Mouse (Mus musculus) liver (tissue): ENCODE measurements at regions not wholly inside any gene's neighbourhood (a gene's known extent, or its start where the extent isn't known, plus 50 kb on each side); places are given as distances from the start of the nearest gene placed in this dataset.

Experiments
- DNase-seq: peaks from one replicate; pipeline ENCODE4 v3.0.0-alpha.2; 2020; ENCODE audit warnings: mixed read lengths

DNA sequence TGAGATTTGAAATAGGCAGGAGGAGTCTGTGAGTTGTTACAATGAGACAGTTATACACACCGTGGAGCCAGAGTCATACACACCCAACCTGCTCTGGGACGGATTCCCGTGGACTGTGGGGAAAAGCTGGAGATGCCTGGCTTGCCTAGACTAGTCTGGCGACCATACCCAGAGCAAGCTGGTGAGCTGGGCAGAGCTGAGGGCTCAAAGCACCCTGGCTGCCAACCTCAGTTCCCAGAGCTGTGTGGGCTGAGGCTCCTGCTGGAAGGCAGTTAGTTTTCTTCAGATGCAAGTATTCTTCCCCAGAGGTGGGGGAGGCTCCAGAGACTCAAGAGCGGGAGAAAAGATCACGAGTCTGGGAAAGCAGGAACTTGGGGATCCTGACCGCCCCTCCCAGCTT lies 247.9 kb upstream of the Stt3b start:
- no peak for DNase-seq

- DNase-seq, result no peak
Observed at GRCm38 (mm10) chr9:115559521-115559920, 249.3 kb upstream of the Stt3b start.

GRCm38 (mm10) chr9:115561207-115561606 lies 251.0 kb upstream of the Stt3b start:
- DNase-seq, result no peak

DNA sequence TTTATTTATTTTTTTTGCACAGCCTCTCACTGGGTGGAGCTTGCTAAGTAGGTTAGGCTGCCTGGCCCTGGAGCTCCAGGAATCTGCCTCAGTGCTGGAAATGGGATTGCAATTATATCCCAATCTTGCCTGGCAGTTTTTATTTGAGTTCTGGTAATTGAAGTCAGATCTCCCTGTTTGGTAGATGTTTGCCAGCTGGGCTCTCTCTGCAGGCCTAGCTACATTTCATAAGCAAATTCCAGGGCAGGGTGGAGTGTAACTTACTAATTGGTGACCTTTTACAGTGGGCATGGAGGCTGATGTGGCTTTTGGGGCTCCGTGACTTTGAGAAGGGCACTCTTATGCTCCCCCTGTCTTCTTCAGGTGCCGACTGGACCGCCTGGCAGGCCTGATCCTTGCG lies 252.6 kb upstream of the Stt3b start:
- no peak for DNase-seq

DNA sequence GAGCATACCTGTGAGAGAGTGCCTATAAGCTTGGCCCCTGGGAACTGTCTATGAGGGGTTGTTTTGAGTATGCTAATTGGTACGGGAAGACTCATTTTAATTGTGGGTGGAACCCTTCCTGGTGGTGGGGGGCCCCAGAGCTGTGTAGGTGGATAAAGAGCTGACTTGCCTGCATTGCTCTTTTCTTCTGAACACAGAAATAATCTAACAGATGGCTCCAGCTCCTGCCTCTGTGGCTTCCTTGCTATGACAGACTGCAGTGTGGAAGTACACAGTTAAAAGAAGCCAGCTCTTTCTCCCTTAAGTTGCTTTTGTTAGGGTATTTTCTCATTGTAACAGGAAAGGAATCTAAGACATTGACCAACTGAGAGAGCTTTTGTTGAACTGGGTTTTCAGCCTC lies 254.1 kb upstream of the Stt3b start:
- DNase-seq, result no peak

- DNase-seq, result no peak
Observed at GRCm38 (mm10) chr9:115568693-115569334, 258.6 kb upstream of the Stt3b start.

DNA sequence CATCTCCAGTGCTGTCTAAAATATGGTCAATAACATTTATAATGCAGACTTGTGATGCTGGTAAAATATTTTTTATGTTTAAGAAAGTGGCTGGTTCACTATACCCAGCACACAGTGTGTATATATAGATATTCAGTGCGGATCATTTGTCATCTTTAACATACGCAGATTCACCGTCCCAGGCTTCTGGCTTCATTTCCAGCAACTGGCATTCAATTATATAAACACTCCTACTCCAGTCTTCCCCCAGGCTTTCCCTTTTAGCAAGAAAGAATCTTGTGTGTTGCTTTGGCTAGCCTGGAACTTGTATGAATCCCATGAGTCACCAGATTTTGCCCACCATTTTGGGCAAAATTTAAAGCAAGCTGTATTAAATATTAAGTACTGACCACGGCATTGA lies 260.8 kb upstream of the Stt3b start:
- DNase-seq, result no peak

DNA sequence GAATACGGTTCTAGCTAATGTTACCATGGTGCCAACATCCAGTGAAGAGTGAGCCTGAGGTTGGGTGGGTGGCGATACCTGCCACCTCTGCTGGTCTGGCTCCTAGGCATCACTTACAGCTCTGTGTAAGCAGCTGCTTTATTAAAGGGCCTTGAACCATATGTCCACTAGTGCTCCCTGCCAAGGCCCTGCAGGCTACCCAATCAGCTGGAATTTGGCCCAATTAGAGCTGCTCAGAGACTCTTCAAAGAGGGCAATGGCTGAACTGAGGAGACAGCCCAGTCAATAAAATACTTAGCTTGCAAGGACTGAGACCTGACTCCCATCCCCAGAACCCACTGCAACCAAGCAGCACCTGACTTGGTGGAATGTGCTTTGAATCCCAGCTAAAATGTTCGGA lies 270.9 kb upstream of the Stt3b start:
- DNase-seq, result no peak

DNA sequence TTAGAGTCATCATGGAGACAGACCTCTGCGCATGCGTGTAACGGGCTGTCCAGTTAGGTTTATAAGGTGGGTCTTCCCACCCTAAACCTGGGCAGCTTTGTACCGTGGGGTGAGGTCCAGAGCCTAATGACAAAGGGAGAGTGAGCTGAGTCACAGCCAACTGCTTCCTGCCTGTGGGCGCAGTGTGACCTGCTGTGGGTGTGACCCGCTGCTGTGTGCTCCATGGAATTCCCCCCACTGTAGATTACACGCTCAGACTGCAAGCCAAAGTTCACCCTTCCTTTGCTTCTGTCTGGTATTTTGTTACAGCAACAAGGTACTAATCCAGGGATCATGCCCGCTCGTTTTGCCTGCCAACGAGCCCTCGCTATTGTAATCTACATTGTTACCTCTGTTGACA lies 273.3 kb upstream of the Stt3b start:
- no peak for DNase-seq

- DNase-seq, result no peak
Observed at GRCm38 (mm10) chr9:115584874-115585273, 274.7 kb upstream of the Stt3b start.

DNA sequence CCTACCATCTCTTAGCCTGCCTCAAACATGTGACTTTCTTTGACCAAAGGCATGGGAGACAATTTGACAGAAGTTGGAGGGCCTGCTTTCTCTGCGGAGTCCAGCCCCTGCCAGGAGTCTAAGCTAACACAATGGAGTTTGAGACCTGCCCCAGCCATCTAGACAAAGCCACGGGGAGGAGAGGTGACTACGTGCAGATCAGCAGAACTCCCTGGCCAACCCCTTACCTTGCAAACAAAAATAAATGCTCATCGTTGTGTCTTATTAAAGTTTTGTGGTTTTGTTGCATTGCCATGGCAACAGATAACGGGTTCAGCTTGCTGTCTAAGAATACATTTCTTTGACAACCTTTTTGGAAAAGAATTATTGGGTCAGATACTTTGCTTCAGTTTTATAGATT lies 282.2 kb upstream of the Stt3b start:
- DNase-seq, result no peak

DNA sequence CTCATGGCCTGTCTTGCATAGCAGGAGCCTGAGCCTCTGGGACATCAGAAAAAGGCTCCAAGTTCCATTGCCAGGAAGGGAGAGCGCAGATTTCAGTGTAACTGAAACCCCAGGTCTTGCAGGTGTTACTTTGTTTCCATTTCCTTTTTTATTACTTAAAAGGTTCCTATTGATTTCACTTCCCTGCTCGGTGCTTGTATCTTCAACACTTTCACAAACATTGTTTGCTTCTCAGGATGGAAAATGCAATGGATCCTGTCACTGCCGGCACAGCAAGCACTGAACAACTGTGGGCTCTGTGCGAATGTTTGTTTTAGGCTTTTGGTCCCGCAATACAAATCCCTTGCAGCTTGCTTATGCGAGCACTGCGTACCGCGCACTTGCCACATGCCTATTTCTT lies 290.0 kb upstream of the Stt3b start:
- no peak for DNase-seq

- DNase-seq, result no peak
Observed at GRCm38 (mm10) chr9:115600826-115601225, 290.6 kb upstream of the Stt3b start.

DNA sequence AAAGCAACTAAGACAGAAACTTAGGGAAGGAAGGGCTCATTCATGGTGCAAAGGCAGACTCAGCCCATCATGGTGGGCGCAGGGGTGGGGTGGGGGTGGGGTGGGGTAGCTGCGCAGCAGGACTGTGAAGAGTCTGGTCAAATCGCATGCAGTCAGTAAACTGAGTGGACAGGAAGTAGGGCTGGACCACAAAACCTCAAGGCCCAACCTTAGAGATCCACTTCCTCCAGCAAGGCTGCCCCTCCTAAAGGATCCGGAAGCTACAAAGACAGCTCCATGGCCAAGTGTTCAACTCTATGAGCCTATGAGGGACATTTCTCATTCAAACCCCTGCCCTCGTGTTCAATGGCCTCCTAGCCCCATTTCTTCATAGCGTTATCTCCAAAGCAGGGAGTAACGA lies 292.6 kb upstream of the Stt3b start:
- DNase-seq, result no peak

DNA sequence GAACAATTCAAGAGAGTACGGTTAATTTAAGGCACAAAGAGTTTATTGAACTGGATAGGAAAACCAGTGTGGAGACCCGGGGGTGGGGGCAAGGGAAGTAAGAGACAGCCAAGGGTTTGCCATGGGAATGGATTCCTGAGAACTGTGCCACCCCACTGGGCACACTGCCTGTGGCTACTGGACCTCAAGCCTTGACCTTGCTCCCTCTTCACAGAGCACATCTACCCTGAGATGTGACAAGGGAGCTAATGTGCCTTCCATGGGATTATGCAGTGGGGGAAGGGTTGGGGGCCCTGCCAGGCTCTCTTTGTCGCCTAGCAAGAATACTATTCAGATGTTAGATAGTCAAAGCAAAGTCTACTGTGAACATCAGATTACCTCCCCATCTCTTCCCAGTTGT lies 294.2 kb upstream of the Stt3b start:
- DNase-seq, result no peak

- no peak for DNase-seq
Observed at GRCm38 (mm10) chr9:115604968-115605682, 294.9 kb upstream of the Stt3b start.

GRCm38 (mm10) chr9:115607961-115608360 lies 297.7 kb upstream of the Stt3b start:
- no peak for DNase-seq

- no peak for DNase-seq
Observed at GRCm38 (mm10) chr9:115608377-115608776, 298.2 kb upstream of the Stt3b start.

- no peak for DNase-seq
Observed at GRCm38 (mm10) chr9:115609904-115610303, 299.4 kb upstream of the Gadl1 start.

DNA sequence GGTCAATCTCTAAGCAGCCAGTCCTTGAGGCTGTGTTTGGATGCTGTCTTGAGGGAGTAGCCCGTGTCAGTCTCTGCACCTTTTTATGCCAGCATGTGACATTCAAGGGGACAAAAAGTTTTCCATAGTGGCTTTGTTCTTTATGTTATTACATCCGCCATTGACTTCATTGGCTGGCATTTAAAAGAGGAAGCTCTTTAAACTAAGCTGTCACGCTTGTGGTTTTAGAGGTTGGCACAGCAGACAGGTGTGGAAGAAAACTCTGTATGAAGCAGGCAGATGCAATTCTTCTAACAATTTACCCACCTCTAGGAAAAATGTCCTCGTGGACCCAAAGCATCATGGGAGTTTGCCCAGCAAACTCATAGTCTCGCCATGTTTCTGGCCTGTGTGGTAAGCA lies 297.5 kb upstream of the Gadl1 start:
- DNase-seq, result no peak

- no peak for DNase-seq
Observed at GRCm38 (mm10) chr9:115612908-115613307, 296.3 kb upstream of the Gadl1 start.

GRCm38 (mm10) chr9:115614007-115614406 lies 295.2 kb upstream of the Gadl1 start:
- no peak for DNase-seq

- DNase-seq, result no peak
Observed at GRCm38 (mm10) chr9:115617909-115618308, 291.3 kb upstream of the Gadl1 start.

GRCm38 (mm10) chr9:115623948-115624347 lies 285.3 kb upstream of the Gadl1 start:
- DNase-seq, result no peak
